Mouse (Mus musculus): Measurements from ENCODE around the gene Tmem63a. TPM values are rescaled to one million over a fixed set of nuclear protein-coding genes. Genes with fewer than 3 reads are reported as not detected.

The Tmem63a gene
- polyA plus RNA-seq, 1 experiment from 2014 or later, result 7.5 TPM

DNA sequence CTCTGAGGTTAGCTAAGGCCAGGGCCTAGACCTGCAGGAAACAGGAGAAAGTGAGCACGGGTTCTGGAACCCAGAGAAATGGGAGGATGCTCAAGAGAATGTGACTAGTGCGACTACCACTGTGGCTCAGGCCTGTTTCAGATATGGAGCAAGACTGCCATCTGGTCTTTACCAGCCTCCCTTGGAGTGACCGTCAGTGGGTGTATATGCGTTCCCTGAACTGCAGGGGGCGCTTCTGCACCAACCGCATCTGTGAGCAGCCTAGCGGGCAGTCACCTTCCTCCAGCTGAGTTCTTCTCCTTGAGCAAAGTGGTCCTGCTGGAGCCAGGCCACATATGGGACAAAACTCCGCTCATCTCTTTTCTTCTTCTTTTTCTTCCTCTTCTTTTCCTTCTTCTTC is 22.5 kb upstream of the Tmem63a start:
- ATAC-seq (ENCODE audit: low FRiP score, low TSS enrichment), result no peak
- WGBS, result 40% methylated on average over 8 of the region's 8 CpGs

GRCm38 (mm10) chr1:180922273-180923048 is 19.7 kb upstream of the Tmem63a start:
- no peaks in the 10 kb centered on the region for H3K9me3 ChIP-seq (ENCODE audit: control insufficient read depth, low read length)
- H3K27ac ChIP-seq (ENCODE audit: low read depth, low read length), result no peak overlapping the region
- no peak for ATAC-seq (ENCODE audit: low FRiP score, low TSS enrichment)
- no peak overlapping the region for H3K4me3 ChIP-seq (ENCODE audit: low read length)
- no peaks in the 10 kb centered on the region for H3K36me3 ChIP-seq (ENCODE audit: control insufficient read depth, insufficient read depth, low read length)
- H3K9ac ChIP-seq (ENCODE audit: low read depth, low read length), result no peak overlapping the region
- H3K4me2 ChIP-seq (replicated peaks; ENCODE audit: low read depth, low read length), result no peak overlapping the region
- no peaks in the 10 kb centered on the region for H3K27me3 ChIP-seq (ENCODE audit: control insufficient read depth, insufficient read depth, low read length)
- no peaks in the 10 kb centered on the region for H3K4me1 ChIP-seq (ENCODE audit: control insufficient read depth, insufficient read depth, low read length)
- 69% methylated on average over 6 of the region's 6 CpGs for WGBS

More for the DNA sequence above, 22.5 kb upstream of the Tmem63a start:
- H3K9ac ChIP-seq (ENCODE audit: low read depth, low read length), result no peak overlapping the region
- H3K27me3 ChIP-seq (ENCODE audit: control insufficient read depth, insufficient read depth, low read length), result no peaks in the 10 kb centered on the region
- H3K27ac ChIP-seq (ENCODE audit: low read depth, low read length), result no peak overlapping the region
- no peaks in the 10 kb centered on the region for H3K4me1 ChIP-seq (ENCODE audit: control insufficient read depth, insufficient read depth, low read length)
- no peak overlapping the region for H3K4me2 ChIP-seq (replicated peaks; ENCODE audit: low read depth, low read length)
- H3K36me3 ChIP-seq (ENCODE audit: control insufficient read depth, insufficient read depth, low read length), result no peaks in the 10 kb centered on the region
- no peak overlapping the region for H3K4me3 ChIP-seq (ENCODE audit: low read length)
- no peaks in the 10 kb centered on the region for H3K9me3 ChIP-seq (ENCODE audit: control insufficient read depth, low read length)

DNA sequence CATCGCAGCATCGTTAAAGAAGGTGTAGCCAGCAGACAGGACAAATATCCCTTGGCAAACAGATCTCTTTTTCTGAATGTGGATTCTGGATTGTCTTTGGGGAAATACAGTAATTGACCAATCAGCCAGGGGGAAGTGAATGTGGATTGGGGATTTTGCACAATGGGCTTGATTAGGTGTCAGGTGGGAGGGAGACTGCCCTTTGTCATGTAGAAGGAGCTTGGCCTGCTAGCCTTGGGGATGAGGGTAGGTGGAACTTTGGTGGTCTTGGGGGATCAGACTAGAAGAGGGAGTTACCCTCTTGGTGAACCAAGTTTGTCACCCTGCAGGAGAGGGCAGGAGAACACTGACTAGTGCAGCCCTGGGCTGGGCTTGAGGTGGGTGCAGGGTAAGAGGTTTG is 17.4 kb upstream of the Tmem63a start:
- Histone ChIP-seq H3K4me2 (replicated peaks; ENCODE audit: low read depth, low read length) (no peak overlapping the region), H3K9ac (ENCODE audit: low read depth, low read length) (no peak overlapping the region), H3K36me3 (ENCODE audit: control insufficient read depth, insufficient read depth, low read length) (no peaks in the 10 kb centered on the region), H3K4me1 (ENCODE audit: control insufficient read depth, insufficient read depth, low read length) (no peaks in the 10 kb centered on the region), H3K27me3 (ENCODE audit: control insufficient read depth, insufficient read depth, low read length) (no peaks in the 10 kb centered on the region), H3K9me3 (ENCODE audit: control insufficient read depth, low read length) (no peaks in the 10 kb centered on the region), H3K27ac (ENCODE audit: low read depth, low read length) (no peak overlapping the region), H3K4me3 (ENCODE audit: low read length) (no peak overlapping the region)
- WGBS, result 30% methylated on average over 2 of the region's 2 CpGs
- ATAC-seq (ENCODE audit: low FRiP score, low TSS enrichment), result no peak

DNA sequence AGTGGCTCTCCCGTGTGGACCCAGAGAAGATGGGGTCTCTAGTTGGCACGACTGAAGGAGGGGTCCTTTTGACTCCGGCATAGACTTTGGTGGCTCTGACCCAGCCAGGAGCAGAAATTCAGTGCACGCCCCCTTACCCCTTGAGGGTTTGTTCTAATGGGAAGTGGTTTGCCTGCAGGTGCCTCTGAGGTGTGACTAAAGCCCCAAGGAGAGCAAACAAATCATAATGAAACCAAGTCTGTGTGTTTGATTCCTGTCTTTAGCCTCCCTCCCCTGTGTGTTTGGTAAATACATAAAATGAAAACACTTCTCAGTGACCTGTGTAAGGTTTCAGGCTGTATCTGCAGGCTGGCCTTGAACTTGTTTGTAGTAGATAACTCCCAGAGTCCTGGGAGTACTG is 15.9 kb upstream of the Tmem63a start:
- no peak for ATAC-seq (ENCODE audit: low FRiP score, low TSS enrichment)
- Histone ChIP-seq H3K27me3 (ENCODE audit: control insufficient read depth, insufficient read depth, low read length) (no peaks in the 10 kb centered on the region), H3K4me1 (ENCODE audit: control insufficient read depth, insufficient read depth, low read length) (no peaks in the 10 kb centered on the region), H3K27ac (ENCODE audit: low read depth, low read length) (no peak overlapping the region), H3K4me3 (ENCODE audit: low read length) (no peak overlapping the region), H3K4me2 (replicated peaks; ENCODE audit: low read depth, low read length) (no peak overlapping the region), H3K9ac (ENCODE audit: low read depth, low read length) (no peak overlapping the region), H3K9me3 (ENCODE audit: control insufficient read depth, low read length) (no peaks in the 10 kb centered on the region), H3K36me3 (ENCODE audit: control insufficient read depth, insufficient read depth, low read length) (no peaks in the 10 kb centered on the region)
- WGBS, result 70% methylated on average over 4 of the region's 4 CpGs

GRCm38 (mm10) chr1:180929599-180929998 is 12.5 kb upstream of the Tmem63a start:
- Histone ChIP-seq H3K36me3 (ENCODE audit: control insufficient read depth, insufficient read depth, low read length) (no peaks in the 10 kb centered on the region), H3K4me2 (replicated peaks; ENCODE audit: low read depth, low read length) (no peak overlapping the region), H3K9ac (ENCODE audit: low read depth, low read length) (no peak overlapping the region), H3K4me3 (ENCODE audit: low read length) (no peak overlapping the region), H3K9me3 (ENCODE audit: control insufficient read depth, low read length) (no peaks in the 10 kb centered on the region), H3K27me3 (ENCODE audit: control insufficient read depth, insufficient read depth, low read length) (peaks cover 13% of the 10 kb centered on the region), H3K27ac (ENCODE audit: low read depth, low read length) (no peak overlapping the region), H3K4me1 (ENCODE audit: control insufficient read depth, insufficient read depth, low read length) (no peaks in the 10 kb centered on the region)
- no peak for ATAC-seq (ENCODE audit: low FRiP score, low TSS enrichment)
- WGBS, result 33% methylated on average over 2 of the region's 2 CpGs

- Histone ChIP-seq H3K27me3 (ENCODE audit: control insufficient read depth, insufficient read depth, low read length) (peaks cover 27% of the 10 kb centered on the region), H3K4me3 (ENCODE audit: low read length) (no peak overlapping the region), H3K27ac (ENCODE audit: low read depth, low read length) (no peak overlapping the region), H3K4me2 (replicated peaks; ENCODE audit: low read depth, low read length) (no peak overlapping the region), H3K9ac (ENCODE audit: low read depth, low read length) (no peak overlapping the region), H3K36me3 (ENCODE audit: control insufficient read depth, insufficient read depth, low read length) (no peaks in the 10 kb centered on the region), H3K4me1 (ENCODE audit: control insufficient read depth, insufficient read depth, low read length) (no peaks in the 10 kb centered on the region), H3K9me3 (ENCODE audit: control insufficient read depth, low read length) (no peaks in the 10 kb centered on the region)
- no peak for ATAC-seq (ENCODE audit: low FRiP score, low TSS enrichment)
- 75% methylated on average over 3 of the region's 3 CpGs for WGBS
Observed at GRCm38 (mm10) chr1:180931106-180931505, 11.0 kb upstream of the Tmem63a start.

- Histone ChIP-seq H3K36me3 (ENCODE audit: control insufficient read depth, insufficient read depth, low read length) (no peaks in the 10 kb centered on the region), H3K27ac (ENCODE audit: low read depth, low read length) (no peak overlapping the region), H3K4me2 (replicated peaks; ENCODE audit: low read depth, low read length) (no peak overlapping the region), H3K27me3 (ENCODE audit: control insufficient read depth, insufficient read depth, low read length) (peaks cover 39% of the 10 kb centered on the region), H3K9ac (ENCODE audit: low read depth, low read length) (no peak overlapping the region), H3K4me3 (ENCODE audit: low read length) (no peak overlapping the region), H3K9me3 (ENCODE audit: control insufficient read depth, low read length) (no peaks in the 10 kb centered on the region), H3K4me1 (ENCODE audit: control insufficient read depth, insufficient read depth, low read length) (no peaks in the 10 kb centered on the region)
- 23% methylated on average over 6 of the region's 6 CpGs for WGBS
- no peak for ATAC-seq (ENCODE audit: low FRiP score, low TSS enrichment)
Observed at GRCm38 (mm10) chr1:180933659-180934058, 8.5 kb upstream of the Tmem63a start.

DNA sequence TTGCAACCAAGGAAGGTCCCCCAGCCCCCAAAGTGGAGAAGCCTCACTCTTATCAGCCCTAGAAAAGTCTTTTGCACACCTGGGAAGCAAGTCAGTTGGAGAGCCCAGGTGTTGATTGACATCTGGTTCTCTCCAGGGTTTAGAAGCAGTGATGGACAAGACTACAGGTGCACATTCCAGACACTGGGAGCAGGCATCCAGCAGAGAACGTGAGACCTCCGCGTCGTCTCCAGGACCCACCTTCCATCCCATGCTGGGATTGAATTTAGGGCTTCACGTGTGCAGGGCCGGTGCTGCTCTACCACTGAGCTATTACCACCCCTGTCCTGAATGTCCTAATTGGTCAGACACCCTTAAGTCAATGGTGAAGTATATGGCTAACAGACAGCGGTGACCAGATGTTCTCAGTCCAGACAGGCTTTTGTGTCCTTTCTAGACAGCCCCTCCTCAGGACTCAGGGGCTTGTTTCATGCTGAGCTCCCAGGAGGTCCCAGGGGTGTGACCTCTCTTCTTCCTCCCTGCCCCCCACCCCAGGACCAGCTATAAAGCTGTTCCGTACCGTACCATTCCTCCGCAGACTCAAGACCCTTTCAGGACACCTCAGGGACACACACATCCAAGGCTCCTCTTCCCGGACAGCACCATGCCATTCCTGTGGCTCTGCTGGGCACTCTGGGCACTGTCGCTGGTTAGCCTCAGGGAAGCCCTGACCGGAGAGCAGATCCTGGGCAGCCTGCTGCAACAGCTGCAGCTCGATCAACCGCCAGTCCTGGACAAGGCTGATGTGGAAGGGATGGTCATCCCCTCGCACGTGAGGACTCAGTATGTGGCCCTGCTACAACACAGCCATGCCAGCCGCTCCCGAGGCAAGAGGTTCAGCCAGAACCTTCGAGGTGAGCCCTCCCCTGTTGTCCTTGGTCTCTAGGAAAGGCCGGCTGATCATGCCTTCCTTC is 7.4 kb upstream of the Tmem63a start, which contains the start of gene Lefty1:
TSS of gene Lefty1 (plus strand) at position 556 of the 953 bp plus-strand sequence.
- no peak within 1 kb of the TSS for H3K9ac ChIP-seq (ENCODE audit: low read depth, low read length)
- WGBS, result 9% methylated on average over 21 of the region's 21 CpGs
- no peak within 1 kb of the TSS for H3K4me2 ChIP-seq (replicated peaks; ENCODE audit: low read depth, low read length)
- H3K27me3 ChIP-seq (ENCODE audit: control insufficient read depth, insufficient read depth, low read length), result peaks cover 39% of the 10 kb centered on the region
- H3K27ac ChIP-seq (ENCODE audit: low read depth, low read length), result no peak within 1 kb of the TSS
- H3K4me1 ChIP-seq (ENCODE audit: control insufficient read depth, insufficient read depth, low read length), result no peaks in the 10 kb centered on the region
- no peaks in the 10 kb centered on the region for H3K9me3 ChIP-seq (ENCODE audit: control insufficient read depth, low read length)
- no peaks in the 10 kb centered on the region for H3K36me3 ChIP-seq (ENCODE audit: control insufficient read depth, insufficient read depth, low read length)
- no peak within 1 kb of the TSS for H3K4me3 ChIP-seq (ENCODE audit: low read length)
- ATAC-seq (ENCODE audit: low FRiP score, low TSS enrichment), result no peak

Data from kidney, embryonic 14.5 days (tissue).